16 mouse cellular contexts compared by ENCODE assay signal in the genomic region with DNA sequence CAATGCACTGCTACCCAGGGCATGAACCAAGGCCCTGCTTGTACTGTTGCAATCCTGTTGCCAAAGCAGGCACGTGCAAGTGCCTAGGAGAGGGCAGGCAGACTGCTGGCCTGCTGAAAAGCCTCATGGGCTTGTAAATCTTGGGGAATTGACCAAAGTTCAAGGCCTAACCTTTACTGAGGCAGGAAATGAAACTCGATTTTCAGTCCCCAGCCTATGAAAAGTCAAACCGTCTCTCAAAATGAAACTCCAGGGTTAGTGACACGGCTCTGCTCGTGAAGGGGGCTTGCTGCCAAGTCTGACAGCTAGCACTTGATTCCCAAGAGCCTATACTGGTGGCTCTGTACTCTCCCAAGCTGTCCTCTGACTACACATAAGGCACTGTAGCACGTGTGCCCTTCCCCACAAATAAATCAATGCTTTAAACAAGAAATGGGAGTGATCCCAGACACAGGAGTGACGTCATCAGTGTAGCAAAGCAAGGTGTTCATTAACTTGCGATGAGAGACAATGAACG. TPM values are rescaled to one million over a fixed set of nuclear protein-coding genes. Genes with fewer than 3 reads are reported as not detected.
DNase-seq lines count a peak whose midpoint lies in the region; ATAC-seq and TF ChIP-seq lines count a peak whose summit lies in the region.
"Had no signal": no experiment of that assay in that cellular context is flagged by ENCODE, and none has a peak within 500 bp of the region (broad histone marks: within the 10 kb centered on the region; RNA-seq: fewer than 3 reads in every experiment).

No protein-coding gene starts in this region.

- H3K27me3 ChIP-seq in lung, embryonic 14.5 days (ENCODE audit: insufficient read depth, low read length), result no peaks in the 10 kb centered on the region
- H3K27me3 ChIP-seq in liver, postnatal 0 days (ENCODE audit: insufficient read depth, low read length), result no peaks in the 10 kb centered on the region
- H3K27me3 ChIP-seq: heart, embryonic 12.5 days; lung, embryonic 15.5 days had no signal

- no peaks in the 10 kb centered on the region for H3K4me1 ChIP-seq in lung, embryonic 14.5 days (ENCODE audit: insufficient read depth)
- no peaks in the 10 kb centered on the region for H3K4me1 ChIP-seq in lung, adult 2 months (ENCODE audit: control insufficient read depth, insufficient read depth, low read length)
- no peaks in the 10 kb centered on the region for H3K4me1 ChIP-seq in liver, postnatal 0 days (ENCODE audit: insufficient read depth)
- H3K4me1 ChIP-seq: heart, embryonic 12.5 days; lung, embryonic 15.5 days had no signal

- no peak overlapping the region for H3K4me2 ChIP-seq in lung, embryonic 14.5 days
- H3K4me2 ChIP-seq in liver, postnatal 0 days (ENCODE audit: low read depth, low read length), result 0 out of 2 replicates have a peak overlapping the region, but pooled peaks have one; percentile 6
- H3K4me2 ChIP-seq: heart, embryonic 12.5 days; lung, embryonic 15.5 days had no signal

- DNase-seq in heart, postnatal 14 days, result peak; percentile 2 to 30
- DNase-seq in heart, postnatal 25 days (ENCODE audit: low spot score), result no peak
- peak; percentile 20 for DNase-seq in lung, embryonic 14.5 days
- no peak for DNase-seq in lung, adult 2 months
- DNase-seq in adrenal gland, postnatal 10 days, result peak; percentile 31
- DNase-seq in liver, postnatal 0 days, result peak; percentile 44
- no peak for DNase-seq in cerebellum, postnatal 14 days
- DNase-seq: cerebellum, adult 9-11 months; midbrain, embryonic 14.5 days; thymus, postnatal 14 days had no signal

- no peak overlapping the region for H3K27ac ChIP-seq in lung, embryonic 14.5 days (ENCODE audit: low read depth)
- H3K27ac ChIP-seq in liver, postnatal 0 days (ENCODE audit: low read depth), result peak overlapping the region; percentile 41; the same call in 1 of the 2 replicates
- H3K27ac ChIP-seq: lung, embryonic 15.5 days had no signal

- no peaks in the 10 kb centered on the region for H3K9me3 ChIP-seq in lung, embryonic 14.5 days (ENCODE audit: low read depth, low read length)
- no peaks in the 10 kb centered on the region for H3K9me3 ChIP-seq in liver, postnatal 0 days (ENCODE audit: low read length)
- H3K9me3 ChIP-seq: heart, embryonic 12.5 days; lung, embryonic 15.5 days had no signal

- no peak for TF ChIP-seq EP300 in liver, postnatal 0 days (IDR thresholded peaks at IDR 0.05; ENCODE audit: low read depth)

- no peak overlapping the region for H3K4me3 ChIP-seq in lung, embryonic 14.5 days (ENCODE audit: low read depth, low read length)
- H3K4me3 ChIP-seq in lung, adult 2 months (replicated peaks; ENCODE audit: extremely low read depth, low read depth, low read length), result no peak overlapping the region
- H3K4me3 ChIP-seq in liver, postnatal 0 days (ENCODE audit: low read depth, low read length), result no peak overlapping the region
- H3K4me3 ChIP-seq: heart, embryonic 12.5 days; lung, embryonic 15.5 days had no signal

- WGBS in lung, embryonic 14.5 days, result 66% methylated on average over 9 of the region's 9 CpGs
- WGBS in lung, adult 2 months, result 61% methylated on average over 9 of the region's 9 CpGs
- 45% methylated on average over 9 of the region's 9 CpGs for WGBS in liver, postnatal 0 days (ENCODE audit: insufficient replicate concordance)

- H3K36me3 ChIP-seq in lung, embryonic 14.5 days (ENCODE audit: insufficient read depth), result no peaks in the 10 kb centered on the region
- no peaks in the 10 kb centered on the region for H3K36me3 ChIP-seq in liver, postnatal 0 days (replicated peaks; ENCODE audit: insufficient read depth, low read length)
- H3K36me3 ChIP-seq: heart, embryonic 12.5 days; lung, embryonic 15.5 days had no signal

- no peak overlapping the region for H3K9ac ChIP-seq in lung, embryonic 14.5 days
- no peak overlapping the region for H3K9ac ChIP-seq in liver, postnatal 0 days (replicated peaks)
- H3K9ac ChIP-seq: heart, embryonic 12.5 days; lung, embryonic 15.5 days had no signal

- no peak for TF ChIP-seq CTCF in lung, embryonic 14.5 days (IDR thresholded peaks at IDR 0.05; ENCODE audit: low read depth)
- no peak for TF ChIP-seq CTCF in lung, adult 2 months (IDR thresholded peaks at IDR 0.05; ENCODE audit: insufficient read depth, low read length)
- TF ChIP-seq CTCF in liver, postnatal 0 days (IDR thresholded peaks at IDR 0.05; ENCODE audit: low read depth), result no peak

- intact Hi-C loops in heart, postnatal 14 days (cut with DNase I), result no loop called here
- intact Hi-C loops in heart, postnatal 25 days (cut with DNase I), result no loop called here

- no peak for ATAC-seq in lung, embryonic 14.5 days (ENCODE audit: insufficient read depth)
- ATAC-seq in liver, postnatal 0 days, result peak; percentile 94
- ATAC-seq: hindbrain, embryonic 16.5 days had no signal

- no peak for TF ChIP-seq POLR2A in lung, adult 2 months (IDR thresholded peaks at IDR 0.05; ENCODE audit: borderline replicate concordance, extremely low read depth, low read depth, low read length)

RNA-seq across cellular contexts. Expression of a gene that starts 41.4 kb away (rescaled TPM):
- under 1 TPM; 0.60 to 1.00 TPM for total RNA-seq in heart, postnatal 14 days (2021)
- total RNA-seq in heart, postnatal 25 days (2021), result under 1 TPM; 0.70 to 0.95 TPM
- 1.6 and 2.2 TPM in 2 replicates for polyA plus RNA-seq in lung, embryonic 14.5 days (2014; fragmentation: Nextera tagmentation; extraction: Ambion mirVana)
- polyA plus RNA-seq in lung, adult 2 months (2012; rRNA removed), result 5.7 and 12.2 TPM in 2 replicates
- 1 to 10 TPM; 5.6 to 6.3 TPM for total RNA-seq in adrenal gland, postnatal 10 days (2021)
- polyA plus RNA-seq in liver, postnatal 0 days (2015; fragmentation: Nextera tagmentation; extraction: Ambion mirVana), result 0.90 and 1.2 TPM in 2 replicates

RNA-seq across cellular contexts. Expression of a gene that starts 57.6 kb away (rescaled TPM):
- not detected for total RNA-seq in heart, postnatal 14 days (2021)
- total RNA-seq in heart, postnatal 25 days (2021), result not detected
- polyA plus RNA-seq in lung, embryonic 14.5 days (2014; fragmentation: Nextera tagmentation; extraction: Ambion mirVana), result not detected in 2 replicates
- 0.11 TPM in 1 of 2 replicates, not detected in the other for polyA plus RNA-seq in lung, adult 2 months (2012; rRNA removed)
- total RNA-seq in adrenal gland, postnatal 10 days (2021), result not detected
- not detected in 2 replicates for polyA plus RNA-seq in liver, postnatal 0 days (2015; fragmentation: Nextera tagmentation; extraction: Ambion mirVana)
- total RNA-seq: left cerebral cortex, postnatal 25 days had no signal
- polyA plus RNA-seq: embryonic facial prominence, embryonic 11.5 days; heart, embryonic 12.5 days; hindbrain, embryonic 16.5 days; lung, embryonic 15.5 days; midbrain, embryonic 14.5 days; neural tube, embryonic 11.5 days had no signal

Comparison
In these comparisons a context has a peak if more than half of its experiments do, and no peak if none do; other contexts are left out.
1. DNase-seq: peak in heart, postnatal 14 days (2 of 2), lung, embryonic 14.5 days (single experiment), adrenal gland, postnatal 10 days (single experiment) and liver, postnatal 0 days (single experiment); none in heart, postnatal 25 days (single experiment), lung, adult 2 months (single experiment) and cerebellum, postnatal 14 days (0 of 2).